Mouse (Mus musculus) monocyte, adult 5-6 weeks (primary cell): ENCODE data around the gene Igfbpl1. TPM values are rescaled to one million over a fixed set of nuclear protein-coding genes. Genes with fewer than 3 reads are reported as not detected.
A peak's percentile ranks its signal among the peaks of the same experiment; 100 is the strongest.

Experiments
- ATAC-seq: fragments of 153-309, 156-312 bp; replicated peaks from 2 replicates; pipeline ENCODE4 v1.8.0; 2017; ENCODE audit warnings: mild to moderate bottlenecking; ENCODE audit not compliant: low TSS enrichment, insufficient number of reproducible peaks, severe bottlenecking, poor library complexity, low FRiP score
- total RNA-seq: library from RNA; stranded (forward); fragments of 200-1000, 200-491, 200-594 nt; gene quantifications from 3 replicates; pipeline ENCODE4 v1.2.3, GENCODE M21; 2017

Gene Igfbpl1
- total RNA-seq, 1 experiment from 2014 or later = not detected

GRCm38 (mm10) chr4:45824049-45824760 is 2.5 kb downstream of the Igfbpl1 start:
- ATAC-seq = no peak

GRCm38 (mm10) chr4:45822781-45823575 is 3.7 kb downstream of the Igfbpl1 start:
- no peak for ATAC-seq

- ATAC-seq = no peak
Observed at GRCm38 (mm10) chr4:45821995-45822394, 4.7 kb downstream of the Igfbpl1 start.

GRCm38 (mm10) chr4:45820074-45820830 is 6.5 kb downstream of the Igfbpl1 start:
- no peak for ATAC-seq

- ATAC-seq = no peak
Observed at GRCm38 (mm10) chr4:45819208-45819931, 7.4 kb downstream of the Igfbpl1 start.

- ATAC-seq = 0 out of 2 replicates have a peak, but pooled peaks have one; percentile 15
Observed at GRCm38 (mm10) chr4:45818814-45819207, 7.9 kb downstream of the Igfbpl1 start.

GRCm38 (mm10) chr4:45815542-45815941 is 11.2 kb downstream of the Igfbpl1 start:
- ATAC-seq = no peak

GRCm38 (mm10) chr4:45811250-45811649 is 15.5 kb downstream of the Igfbpl1 start:
- ATAC-seq = no peak

- no peak for ATAC-seq
Observed at GRCm38 (mm10) chr4:45808034-45808433, 18.7 kb downstream of the Igfbpl1 start.

- ATAC-seq = no peak
Observed at GRCm38 (mm10) chr4:45802900-45803299, 23.8 kb downstream of the Igfbpl1 start.

- no peak for ATAC-seq
Observed at GRCm38 (mm10) chr4:45799956-45800537, 26.7 kb downstream of the Igfbpl1 start.

GRCm38 (mm10) chr4:45798964-45799363 is 27.8 kb downstream of the Igfbpl1 start, which contains the start of gene Aldh1b1:
TSS of gene Aldh1b1 (plus strand) at chr4:45799022.
- ATAC-seq = peak; percentile 79

- no peak for ATAC-seq
Observed at GRCm38 (mm10) chr4:45796760-45797159, 30.0 kb downstream of the Igfbpl1 start.

- ATAC-seq = 0 out of 2 replicates have a peak, but pooled peaks have one; percentile 16
Observed at GRCm38 (mm10) chr4:45795191-45795811, 31.4 kb downstream of the Igfbpl1 start.

GRCm38 (mm10) chr4:45790018-45790417 is 36.7 kb downstream of the Igfbpl1 start:
- no peak for ATAC-seq

- ATAC-seq = no peak
Observed at GRCm38 (mm10) chr4:45789263-45789958, 37.3 kb downstream of the Igfbpl1 start.

- ATAC-seq = no peak
Observed at GRCm38 (mm10) chr4:45788446-45789081, 38.2 kb downstream of the Igfbpl1 start.
